Mouse (Mus musculus) forebrain, embryonic 14.5 days (tissue): ENCODE data around the gene Tysnd1. TPM values are rescaled to one million over a fixed set of nuclear protein-coding genes. Genes with fewer than 3 reads are reported as not detected.

Experiments used
- polyA plus RNA-seq: library from polyadenylated mRNA; unstranded; fragments of >200 nt; fragmentation: Nextera tagmentation; extraction: Ambion mirVana; gene quantifications from 2 replicates; pipeline ENCODE4 v1.2.1, GENCODE M21; 2014

The Tysnd1 gene
- polyA plus RNA-seq, 1 experiment from 2014 or later: 24.6 TPM

Other genes starting within 250 kb of the Tysnd1 start
- gene Eif4ebp2, start 242.9 kb upstream of the Tysnd1 start, polyA plus RNA-seq: 50.0 and 51.3 TPM in 2 replicates
- gene Lrrc20, start 219.7 kb upstream of the Tysnd1 start, polyA plus RNA-seq: 21.3 TPM in 2 replicates
- 0.56 and 0.94 TPM in 2 replicates for gene Npffr1, start 100.0 kb upstream of the Tysnd1 start, polyA plus RNA-seq
- gene Ppa1, start 47.0 kb upstream of the Tysnd1 start, polyA plus RNA-seq: 264 and 265 TPM in 2 replicates
- gene Sar1a, start 15.2 kb upstream of the Tysnd1 start, polyA plus RNA-seq: 245 and 253 TPM in 2 replicates
- 4.4 and 5.2 TPM in 2 replicates for gene Aifm2, start 19.7 kb downstream of the Tysnd1 start, polyA plus RNA-seq
- gene H2afy2, start 88.6 kb downstream of the Tysnd1 start, polyA plus RNA-seq: 188 and 220 TPM in 2 replicates